Mouse (Mus musculus) adrenal gland, adult (tissue): ENCODE measurements around the gene Gapvd1.
"Not testable (repeated sequence)": the region's sequence is repeated elsewhere in the genome, so short reads cannot be mapped to it uniquely, and the experiment has no call there.

Experiments
- DNase-seq, 2 experiments: peaks; one replicate each; pipeline ENCODE4 v3.0.0; 2022 to 2023; ENCODE audit warnings: low spot score in 1 of 2; ENCODE audit not compliant: inconsistent age in 2 of 2

Gene Gapvd1

DNA sequence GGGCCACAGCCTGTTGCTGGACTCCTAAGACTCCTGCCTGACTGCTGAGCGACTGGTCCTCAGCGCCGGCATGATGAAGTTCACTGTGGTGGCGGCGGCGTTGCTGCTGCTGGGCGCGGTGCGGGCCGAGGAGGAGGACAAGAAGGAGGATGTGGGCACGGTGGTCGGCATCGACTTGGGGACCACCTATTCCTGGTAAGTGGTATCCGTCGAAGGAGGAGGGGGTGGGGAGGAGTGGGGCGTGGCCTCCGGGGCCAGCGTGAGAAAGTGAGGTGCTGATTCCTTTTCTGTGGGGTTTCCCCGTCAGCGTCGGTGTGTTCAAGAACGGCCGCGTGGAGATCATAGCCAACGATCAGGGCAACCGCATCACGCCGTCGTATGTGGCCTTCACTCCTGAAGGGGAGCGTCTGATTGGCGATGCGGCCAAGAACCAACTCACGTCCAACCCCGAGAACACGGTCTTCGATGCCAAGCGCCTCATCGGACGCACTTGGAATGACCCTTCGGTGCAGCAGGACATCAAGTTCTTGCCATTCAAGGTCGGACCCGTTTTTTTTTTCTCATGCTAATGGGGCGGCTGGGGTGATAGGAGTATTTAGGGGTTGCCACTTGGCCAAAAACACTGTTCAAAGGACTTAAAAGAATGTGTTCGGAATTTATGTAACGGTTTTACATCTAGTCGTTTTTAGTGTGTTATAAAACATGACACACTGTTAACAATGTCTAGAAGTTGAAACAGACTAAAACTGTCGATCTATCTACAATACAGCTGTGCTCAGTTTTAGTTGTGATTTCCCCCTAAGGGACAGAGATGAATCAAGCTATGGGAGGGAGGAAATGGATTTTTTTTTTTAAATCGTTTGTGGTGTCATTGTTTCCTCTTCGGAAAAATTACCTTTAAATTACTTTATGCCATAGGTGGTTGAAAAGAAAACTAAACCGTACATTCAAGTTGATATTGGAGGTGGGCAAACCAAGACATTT lies 17.5 kb upstream of the Gapvd1 start:
- DNase-seq, result peak in 1 of 2 experiments; percentile 73

GRCm38 (mm10) chr2:34771368-34772226 lies 16.6 kb upstream of the Gapvd1 start, which contains the start of gene Hspa5:
Gene Hspa5 (plus strand): TSS chr2:34771970.
- DNase-seq, result peak; percentile 100

DNA sequence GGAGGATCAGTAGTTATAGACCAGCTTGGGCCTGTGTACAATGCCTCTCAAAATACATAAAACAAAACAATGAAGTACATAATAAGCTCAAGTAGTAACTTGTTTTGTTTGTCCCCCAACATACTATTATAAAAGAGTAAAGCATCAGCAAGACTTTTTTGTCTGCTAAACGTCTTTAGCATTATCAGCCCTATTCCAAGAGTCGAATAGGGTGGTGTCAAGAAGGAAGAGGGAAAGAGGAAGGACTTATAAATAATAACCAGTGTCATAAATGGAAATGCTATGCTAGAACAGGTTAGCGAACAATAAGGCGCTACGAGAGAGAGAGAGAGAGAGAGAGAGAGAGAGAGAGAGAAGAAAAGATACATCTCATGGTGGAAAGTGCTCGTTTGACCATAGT lies 15.9 kb upstream of the Gapvd1 start:
- DNase-seq, result no peak

GRCm38 (mm10) chr2:34770049-34770448 lies 15.0 kb upstream of the Gapvd1 start:
- DNase-seq, result peak in 1 of 2 experiments; percentile 72

GRCm38 (mm10) chr2:34764801-34765200 lies 9.8 kb upstream of the Gapvd1 start:
- no peak for DNase-seq

- DNase-seq, result no peak
Observed at GRCm38 (mm10) chr2:34762872-34763271, 7.8 kb upstream of the Gapvd1 start.

- no peak for DNase-seq
Observed at GRCm38 (mm10) chr2:34762174-34762573, 7.1 kb upstream of the Gapvd1 start.

GRCm38 (mm10) chr2:34761272-34761671 lies 6.2 kb upstream of the Gapvd1 start:
- not testable (repeated sequence) for DNase-seq

DNA sequence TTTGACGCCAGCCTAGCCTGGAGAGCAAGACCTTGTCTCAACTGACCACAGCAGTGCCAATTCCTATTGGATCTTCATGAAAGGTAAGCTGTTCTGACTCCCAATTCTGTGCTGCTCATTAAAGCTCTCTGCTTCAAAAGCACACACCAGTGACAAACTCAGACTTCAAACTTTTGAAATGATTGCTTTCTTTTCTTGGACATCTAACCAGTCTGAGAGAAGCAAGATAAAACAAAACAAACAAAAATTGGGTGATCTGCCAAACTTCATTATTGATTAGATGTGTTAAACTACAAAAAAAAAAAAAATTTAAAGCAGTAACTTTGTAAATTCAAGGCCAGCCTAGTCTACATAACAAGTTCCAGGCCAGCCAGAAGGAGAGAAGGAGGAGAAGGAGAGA lies 2.3 kb upstream of the Gapvd1 start:
- no peak for DNase-seq

- peak; percentile 91 to 96 for DNase-seq
Observed at GRCm38 (mm10) chr2:34753811-34754550, 1.1 kb downstream of the Gapvd1 start.

- DNase-seq, result no peak
Observed at GRCm38 (mm10) chr2:34750245-34750644, 4.8 kb downstream of the Gapvd1 start.

DNA sequence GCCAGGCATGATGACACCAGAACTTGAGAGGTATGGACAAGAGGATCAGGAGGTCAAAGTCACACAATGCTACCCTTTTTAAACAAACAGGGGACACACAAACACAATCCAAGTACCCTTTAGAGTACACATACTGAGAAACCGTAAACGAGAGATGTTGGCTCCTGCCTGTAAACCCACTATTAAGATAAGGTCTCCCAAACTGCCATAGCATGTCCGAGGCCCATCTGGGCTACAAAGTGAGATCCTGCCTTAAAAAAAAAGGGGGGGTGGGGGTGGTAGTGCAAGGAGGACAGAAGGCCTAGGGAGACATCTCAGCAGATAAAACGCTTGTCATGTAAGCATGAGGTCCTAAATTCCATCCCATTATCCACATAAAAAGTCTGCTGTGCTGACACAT lies 6.6 kb downstream of the Gapvd1 start:
- DNase-seq, result no peak

DNA sequence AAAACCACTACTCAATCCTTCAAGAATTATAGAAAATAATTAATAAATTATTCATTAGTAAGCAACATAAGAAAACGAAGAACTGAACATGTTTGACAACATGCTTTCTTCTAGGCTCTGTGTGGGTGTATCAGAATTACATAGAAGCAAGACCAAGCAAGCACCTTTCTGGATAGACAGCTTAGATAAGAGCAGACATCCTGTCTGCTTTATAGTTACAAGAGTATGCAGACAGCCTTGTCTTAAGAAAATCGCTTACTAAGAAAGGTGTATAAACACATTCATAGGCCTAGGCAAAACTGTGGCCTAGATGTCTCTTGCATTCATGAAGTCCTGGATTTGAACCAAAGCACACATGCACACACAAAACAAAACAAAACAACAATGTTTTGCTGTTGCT lies 9.4 kb downstream of the Gapvd1 start:
- DNase-seq, result no peak

DNA sequence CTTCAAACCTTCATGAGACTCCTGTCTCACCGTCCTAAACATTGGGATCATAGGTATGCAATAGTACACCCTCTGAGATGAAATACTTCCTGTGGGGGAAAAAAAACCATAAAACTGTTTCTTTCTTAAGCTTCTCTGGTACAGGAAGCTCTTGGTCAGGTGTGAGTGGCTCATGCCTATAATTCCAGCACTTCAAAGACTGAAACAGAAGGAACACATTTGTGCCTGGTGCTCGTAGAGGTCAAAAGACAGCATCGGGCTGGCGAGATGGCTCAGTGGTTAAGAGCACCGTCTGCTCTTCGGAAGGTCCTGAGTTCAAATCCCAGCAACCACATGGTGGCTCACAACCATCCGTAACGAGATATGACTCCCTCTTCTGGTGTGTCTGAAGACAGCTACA lies 10.6 kb downstream of the Gapvd1 start:
- DNase-seq, result no peak

- peak in 1 of 2 experiments; percentile 61 for DNase-seq
Observed at GRCm38 (mm10) chr2:34742675-34743074, 12.4 kb downstream of the Gapvd1 start.

GRCm38 (mm10) chr2:34741390-34742159 lies 13.5 kb downstream of the Gapvd1 start:
- no peak for DNase-seq

GRCm38 (mm10) chr2:34739684-34740391 lies 15.2 kb downstream of the Gapvd1 start:
- no peak for DNase-seq

- no peak for DNase-seq
Observed at GRCm38 (mm10) chr2:34737911-34738310, 17.1 kb downstream of the Gapvd1 start.

GRCm38 (mm10) chr2:34736626-34737025 lies 18.4 kb downstream of the Gapvd1 start:
- DNase-seq, result no peak
